Mouse (Mus musculus) thymus, postnatal 4 days (tissue): ENCODE measurements around the gene Rmdn2.

Source experiments
- DNase-seq: peaks from one replicate; pipeline ENCODE4 v3.0.0; 2021

Rmdn2 gene

DNA sequence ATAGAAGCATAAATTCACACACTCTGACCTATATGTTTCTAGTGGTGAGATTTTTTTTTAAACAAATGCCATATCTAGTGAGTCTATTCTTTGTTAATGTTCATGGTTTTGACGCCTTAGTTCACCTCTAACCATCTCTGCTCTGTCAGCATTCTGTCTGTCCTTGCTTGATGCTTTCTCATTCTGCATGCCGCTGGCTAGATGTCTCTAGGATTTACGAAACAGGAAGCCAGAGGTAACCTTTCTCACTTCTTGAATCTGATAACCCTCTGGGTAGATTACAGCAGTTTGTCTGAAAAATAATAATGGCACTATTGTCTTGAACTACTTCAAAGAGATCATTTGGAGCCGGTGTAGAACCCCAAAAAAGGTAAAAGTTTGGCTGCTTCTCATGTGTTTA lies 5.0 kb downstream of the Rmdn2 start:
- DNase-seq, result no peak

DNA sequence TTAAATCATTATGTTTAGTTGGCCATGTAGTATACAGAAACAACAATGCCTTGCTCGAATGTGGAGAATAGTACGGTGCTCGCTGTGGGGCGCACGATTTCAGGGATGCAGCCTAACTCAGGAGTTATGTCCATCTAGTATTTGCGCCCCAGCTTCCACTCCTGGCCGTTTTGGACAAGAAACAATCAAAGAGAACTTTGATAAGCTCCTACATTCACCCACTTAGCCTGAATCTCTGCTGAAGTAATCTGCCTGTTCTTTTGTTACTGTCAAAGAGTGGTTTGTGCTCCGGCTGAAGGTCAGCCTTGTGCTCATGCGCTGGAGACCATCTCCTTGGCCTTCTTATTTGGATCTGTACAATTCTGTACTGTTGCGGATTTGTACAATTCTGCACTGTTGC lies 6.8 kb downstream of the Rmdn2 start:
- no peak for DNase-seq

DNA sequence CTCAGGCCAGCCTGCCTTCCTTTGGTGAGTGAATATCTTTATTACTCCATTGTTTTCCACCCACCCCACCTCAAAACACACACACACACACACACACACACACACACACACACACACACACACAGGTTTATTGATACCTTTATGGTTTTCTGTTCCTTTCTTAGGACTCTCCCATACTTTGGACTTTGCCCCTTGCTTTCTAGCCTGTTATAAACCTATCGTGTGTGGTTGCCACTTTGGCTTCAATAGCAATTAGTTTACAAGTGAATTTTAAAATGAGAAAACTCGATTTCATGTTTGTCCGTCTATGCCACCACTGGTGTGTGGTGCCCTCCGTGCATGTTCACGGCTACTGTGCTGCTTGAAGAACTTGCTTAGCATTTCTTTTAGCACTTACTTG lies 7.3 kb downstream of the Rmdn2 start:
- DNase-seq, result no peak

DNA sequence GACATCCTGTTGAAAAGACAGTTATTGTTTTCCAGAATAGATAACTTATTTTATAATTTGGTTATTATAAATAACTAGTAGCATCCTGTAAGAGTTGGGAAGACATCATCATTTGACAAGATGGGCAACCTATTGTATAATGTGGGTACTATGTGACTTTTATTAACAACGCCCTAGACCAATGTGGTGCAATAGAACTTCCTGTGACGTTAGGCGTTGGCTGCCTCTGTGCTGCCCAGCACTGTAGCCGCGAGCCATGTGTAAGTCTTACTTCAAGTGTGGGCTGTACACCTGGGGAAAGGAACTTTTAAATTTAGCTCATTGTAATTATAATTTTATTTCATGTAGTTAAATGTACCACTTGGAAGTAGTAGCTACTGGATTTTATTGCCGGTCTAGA lies 10.4 kb downstream of the Rmdn2 start:
- DNase-seq, result no peak

DNA sequence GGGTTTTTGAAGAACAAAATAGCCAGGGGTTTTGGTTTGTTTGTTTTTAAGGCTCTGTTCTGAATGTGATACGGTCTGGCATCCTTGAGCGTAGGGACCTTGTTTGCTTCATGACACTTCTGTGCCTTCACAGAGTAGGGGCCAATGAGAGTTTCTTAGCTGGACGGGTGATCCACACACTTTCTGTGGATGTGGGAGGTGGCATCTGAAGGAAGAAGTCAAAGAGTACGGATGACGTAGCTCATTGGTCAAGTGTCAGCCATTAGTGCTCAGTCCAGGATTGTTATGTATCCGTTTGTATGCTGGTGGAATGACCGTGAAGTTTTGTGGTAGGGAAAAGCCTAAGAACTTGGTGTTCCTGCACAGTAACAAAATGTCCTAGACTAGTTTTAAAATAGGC lies 10.9 kb downstream of the Rmdn2 start:
- no peak for DNase-seq

DNA sequence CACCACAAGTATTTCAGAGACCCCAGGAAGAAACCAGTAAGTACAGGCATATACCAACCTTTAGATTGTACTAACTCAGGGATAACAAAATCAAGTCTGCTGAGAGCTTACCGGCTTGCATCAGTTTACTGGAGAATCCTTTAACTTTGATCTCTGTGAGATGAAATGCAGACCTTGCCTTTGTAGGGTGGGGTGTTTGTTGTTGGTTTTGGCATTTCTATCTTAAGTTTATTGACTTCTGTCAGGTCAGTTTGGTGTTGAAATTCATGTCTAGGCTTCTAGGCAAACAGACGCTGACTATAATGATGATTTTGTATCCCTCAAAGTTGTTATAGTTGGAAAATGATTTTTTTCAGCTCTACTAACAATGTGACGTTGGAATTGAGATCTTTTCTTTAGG lies 12.2 kb downstream of the Rmdn2 start:
- no peak for DNase-seq

DNA sequence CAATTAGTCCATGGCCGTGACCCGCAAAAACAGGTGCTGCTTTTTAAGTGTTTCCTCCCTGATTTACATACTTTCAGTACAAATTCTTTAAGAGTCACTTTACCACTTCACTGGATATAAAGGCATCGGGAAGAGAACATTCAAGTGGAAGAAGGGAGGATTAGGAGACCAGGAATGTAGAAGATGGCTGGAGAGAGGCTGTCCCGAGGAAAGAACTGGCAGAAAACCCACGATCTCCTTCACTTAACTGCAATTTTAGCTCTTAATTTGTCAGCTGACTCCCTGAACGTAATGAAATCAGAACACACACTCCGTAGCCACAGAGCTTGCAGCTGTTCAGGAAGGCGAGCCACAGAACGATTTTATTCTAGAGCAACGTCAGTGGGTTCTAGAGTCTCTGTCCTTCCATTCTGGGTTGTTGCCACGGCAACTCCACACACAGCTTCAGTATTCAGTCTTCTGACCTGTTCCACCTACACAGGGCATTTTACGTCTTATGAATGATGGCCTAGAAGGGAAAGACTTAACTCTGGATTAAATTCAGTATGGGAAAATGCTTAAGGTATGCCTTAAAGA lies 14.7 kb downstream of the Rmdn2 start:
- DNase-seq, result no peak

DNA sequence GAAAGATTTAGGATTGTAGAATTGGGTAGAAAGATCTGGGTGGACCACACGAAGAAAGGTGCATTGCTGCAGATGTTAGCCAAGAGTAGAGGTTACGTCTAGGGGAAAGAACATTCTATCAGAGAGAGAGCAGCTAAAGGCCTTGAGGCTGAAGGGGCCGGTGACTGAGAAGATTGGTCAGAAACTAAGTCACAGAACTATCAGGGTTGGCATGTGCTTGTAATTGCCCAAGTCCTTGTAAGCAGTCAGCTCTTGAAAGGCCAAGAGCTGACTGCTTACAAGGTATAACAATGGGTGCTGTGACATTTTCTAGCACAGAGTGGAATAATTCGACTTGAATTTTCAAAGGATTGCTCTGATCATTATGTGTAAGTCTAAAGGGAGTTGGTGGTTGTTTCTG lies 38.2 kb downstream of the Rmdn2 start:
- DNase-seq, result no peak

DNA sequence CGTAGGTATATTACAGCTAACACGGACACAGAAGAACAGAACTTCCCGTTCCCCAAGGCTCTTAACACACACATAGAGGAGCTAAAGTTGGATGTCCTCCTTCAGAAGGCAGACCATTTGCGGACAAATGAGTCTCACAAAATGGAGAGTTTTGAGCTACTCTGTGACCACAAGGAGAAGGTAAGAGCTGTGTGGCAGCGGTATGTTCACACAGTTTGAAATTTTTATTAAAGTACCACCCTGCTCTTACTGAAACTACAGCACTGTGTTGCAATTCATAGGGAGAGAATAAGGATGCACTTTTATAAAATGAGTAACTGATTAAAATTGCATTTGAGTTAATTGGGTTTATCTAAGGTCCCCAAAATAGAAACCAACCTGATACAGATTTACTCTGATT lies 38.6 kb downstream of the Rmdn2 start:
- DNase-seq, result no peak

DNA sequence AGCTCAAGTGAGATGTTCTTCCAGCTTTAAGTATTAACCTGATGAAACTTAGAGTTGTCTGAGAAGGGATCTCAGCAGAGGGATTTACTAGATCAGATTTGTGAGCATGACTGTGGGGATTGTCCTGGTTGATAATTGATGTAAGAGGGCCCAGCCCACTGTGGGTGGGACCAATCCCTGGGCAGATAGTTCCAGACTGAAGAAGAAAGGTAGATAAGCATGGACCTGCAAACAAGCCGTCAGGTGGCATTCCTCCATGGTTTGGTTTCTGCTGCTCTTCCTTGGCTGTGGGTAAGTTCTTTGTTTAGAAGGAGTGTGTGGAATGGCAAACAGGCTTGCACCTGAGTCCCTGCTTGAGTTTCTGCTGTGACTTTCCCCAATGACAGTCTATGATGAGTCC lies 41.5 kb downstream of the Rmdn2 start:
- DNase-seq, result no peak

DNA sequence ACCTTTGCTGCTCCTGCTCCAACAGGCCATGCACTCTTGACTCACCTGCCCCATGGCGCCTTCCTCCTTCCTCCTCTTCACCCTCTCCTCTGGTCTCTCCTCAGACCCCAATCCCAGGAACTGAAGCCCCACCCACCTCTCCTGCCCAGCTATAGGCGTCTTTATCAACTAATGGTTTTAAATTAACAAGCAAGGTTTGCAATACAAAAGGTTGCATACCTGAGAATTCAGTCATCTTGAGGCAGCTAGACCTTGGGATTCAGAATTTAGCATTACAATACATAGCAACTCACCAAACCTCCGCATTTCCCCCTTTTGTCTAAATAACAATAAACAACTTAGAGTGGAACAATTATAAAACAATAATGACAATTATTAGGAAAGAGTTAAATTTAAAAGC lies 42.5 kb downstream of the Rmdn2 start:
- DNase-seq, result no peak

DNA sequence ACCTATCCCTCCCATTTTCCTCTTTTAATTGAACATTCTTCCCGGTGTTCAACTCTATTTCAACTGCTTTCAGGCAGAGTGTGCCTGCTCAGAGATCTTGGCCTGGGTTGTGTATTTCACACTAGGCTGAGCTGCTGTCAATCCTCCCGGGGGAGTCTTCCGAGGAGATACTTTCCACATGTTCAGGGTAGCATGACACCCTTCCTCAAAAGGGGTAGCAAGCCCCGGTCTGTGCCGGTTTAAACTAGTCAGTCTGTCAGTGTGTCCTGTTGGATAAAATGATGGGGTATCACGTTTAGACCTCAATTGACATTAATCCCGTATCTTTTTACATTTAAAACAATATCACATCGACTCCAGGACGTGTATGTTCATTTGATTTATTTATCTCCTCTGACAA lies 46.1 kb downstream of the Rmdn2 start:
- DNase-seq, result no peak

DNA sequence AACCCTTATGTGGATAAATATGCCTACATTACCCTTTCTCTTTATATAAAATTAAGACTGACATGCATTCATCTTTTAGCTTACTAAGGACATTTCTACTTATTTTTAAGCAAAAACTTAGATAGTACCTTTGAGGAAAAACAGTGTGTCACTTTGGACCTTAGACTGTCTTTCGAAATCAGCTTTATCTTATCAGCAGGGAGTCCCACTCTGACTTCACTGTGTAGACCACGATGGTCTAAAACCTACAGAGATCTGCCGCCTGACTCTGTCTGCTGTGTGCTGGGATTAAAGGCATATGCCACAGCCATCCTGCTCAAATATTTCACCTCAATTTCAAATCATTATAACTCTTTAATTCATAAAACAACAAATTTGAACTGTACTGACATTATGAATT lies 46.8 kb downstream of the Rmdn2 start:
- DNase-seq, result no peak

DNA sequence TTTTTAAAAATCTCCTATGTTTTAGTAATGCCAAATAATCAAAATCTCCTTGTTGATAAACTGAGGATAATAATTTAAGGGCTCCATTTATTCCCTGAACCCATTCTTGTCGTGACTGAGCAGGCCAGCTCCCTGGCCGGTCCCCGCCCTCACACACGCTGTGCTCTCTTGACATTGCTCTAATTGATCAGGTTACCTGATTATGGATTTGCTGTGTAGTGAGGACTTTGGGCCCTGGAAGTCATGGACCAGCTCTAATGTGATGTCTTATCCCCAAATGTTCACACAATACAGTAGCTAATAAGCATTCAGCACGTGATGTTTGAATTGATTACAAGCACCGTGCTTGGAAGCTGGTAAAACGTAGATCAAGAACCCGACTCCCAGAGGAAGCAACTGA lies 47.2 kb downstream of the Rmdn2 start:
- DNase-seq, result no peak

DNA sequence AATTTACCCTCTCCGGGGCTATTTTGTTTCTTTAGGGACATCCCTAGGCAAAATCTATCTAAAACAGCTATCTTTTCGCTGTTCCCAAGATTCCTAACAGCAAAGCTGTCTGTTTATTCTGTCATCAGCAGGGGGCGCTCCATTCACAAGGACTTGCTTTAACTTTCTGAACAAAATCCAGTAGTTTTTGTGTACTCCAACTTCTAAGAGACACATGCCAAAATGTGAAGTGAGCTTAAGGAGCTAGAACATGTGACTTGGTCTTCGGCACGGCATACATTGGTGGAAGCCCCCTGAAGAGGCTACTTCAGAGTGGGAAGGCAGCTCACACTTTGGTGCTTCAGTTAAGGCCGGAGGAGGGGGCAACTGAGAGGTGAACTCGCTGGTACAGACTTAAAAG lies 49.7 kb downstream of the Rmdn2 start:
- DNase-seq, result peak; percentile 86

DNA sequence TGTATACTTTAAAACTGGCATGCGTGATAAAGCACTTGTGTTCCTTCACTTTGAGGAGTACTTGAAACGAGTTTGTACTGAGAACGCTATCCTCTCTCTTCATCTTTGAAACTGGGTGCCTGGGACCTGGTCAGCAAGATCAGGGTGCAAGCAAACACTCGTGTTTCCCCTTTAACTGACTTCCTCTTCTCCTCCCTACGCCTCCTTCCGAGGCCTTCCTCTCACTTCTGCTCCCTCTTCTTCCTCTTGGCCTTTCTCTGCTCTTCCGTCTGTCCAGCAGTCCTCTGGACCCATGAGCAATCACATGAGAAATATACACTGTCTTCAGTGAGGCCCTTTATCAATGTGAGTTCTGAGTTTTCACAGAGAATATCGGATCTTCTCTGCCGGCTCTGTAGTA lies 50.2 kb downstream of the Rmdn2 start:
- DNase-seq, result no peak

DNA sequence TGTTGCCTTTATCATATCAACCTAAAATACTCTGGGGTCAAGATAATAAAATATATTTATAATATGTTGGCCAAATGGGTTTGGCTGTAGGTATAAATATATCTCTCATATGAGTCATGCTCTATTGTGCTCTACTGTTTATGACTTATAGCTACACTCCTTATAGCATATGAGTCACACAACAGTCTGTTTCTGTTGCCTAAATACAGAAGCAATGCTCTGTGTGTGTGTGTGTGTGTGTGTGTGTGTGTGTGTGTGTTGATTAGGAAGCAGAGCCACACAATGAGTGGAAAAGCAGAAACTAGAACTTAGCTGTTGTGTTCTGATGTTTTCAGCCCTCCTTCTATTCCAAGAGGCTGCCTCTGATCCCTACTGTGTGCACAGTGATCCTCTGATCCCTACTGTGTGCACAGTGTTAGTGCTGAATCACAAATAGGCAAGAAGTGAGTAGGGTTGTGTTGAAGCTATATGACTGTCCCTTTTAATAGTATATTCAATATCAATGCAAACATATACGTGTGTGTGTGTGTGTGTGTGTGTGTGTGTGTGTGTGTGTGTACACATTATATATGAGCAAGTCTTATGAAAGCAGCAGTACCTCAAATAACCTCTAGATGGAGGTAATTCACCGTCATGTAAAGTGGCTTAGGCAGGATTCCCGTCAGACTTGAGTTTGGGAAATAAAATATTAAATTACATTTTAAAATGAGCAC lies 51.9 kb downstream of the Rmdn2 start:
- DNase-seq, result no peak

DNA sequence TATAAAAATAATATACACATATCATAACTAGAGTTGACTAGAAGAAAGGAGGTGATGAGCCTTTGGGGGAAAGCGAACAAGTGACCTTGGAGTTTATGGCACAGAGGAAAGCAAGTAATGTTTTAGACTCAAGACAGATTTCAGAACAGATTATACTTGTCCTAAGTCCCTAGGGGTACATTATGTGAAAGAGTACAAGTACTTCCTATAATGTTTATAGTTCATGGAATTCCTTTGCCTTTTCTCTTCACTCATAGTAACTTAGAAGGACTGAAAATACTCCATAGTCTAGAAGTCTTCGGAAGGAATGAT lies 52.4 kb downstream of the Rmdn2 start:
- no peak for DNase-seq

DNA sequence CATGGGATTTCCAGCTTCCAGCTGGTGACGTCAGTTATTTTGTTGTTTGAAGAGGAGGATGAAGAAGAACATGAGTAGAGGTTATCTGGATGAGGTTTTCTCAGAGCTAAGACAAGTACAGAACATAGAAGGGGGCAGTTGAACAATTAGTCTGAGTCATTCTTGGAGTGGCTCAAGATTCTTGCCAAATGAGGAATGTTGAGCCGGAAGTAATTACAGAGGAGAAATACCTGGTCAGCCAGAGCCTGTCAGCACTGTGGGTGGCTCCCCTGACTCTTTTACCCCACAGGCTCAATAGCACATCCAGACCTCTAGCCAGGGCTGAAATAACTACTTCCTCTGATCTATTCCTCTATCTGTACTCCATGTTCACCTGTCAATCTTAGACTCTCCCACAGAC lies 59.2 kb downstream of the Rmdn2 start:
- DNase-seq, result no peak

DNA sequence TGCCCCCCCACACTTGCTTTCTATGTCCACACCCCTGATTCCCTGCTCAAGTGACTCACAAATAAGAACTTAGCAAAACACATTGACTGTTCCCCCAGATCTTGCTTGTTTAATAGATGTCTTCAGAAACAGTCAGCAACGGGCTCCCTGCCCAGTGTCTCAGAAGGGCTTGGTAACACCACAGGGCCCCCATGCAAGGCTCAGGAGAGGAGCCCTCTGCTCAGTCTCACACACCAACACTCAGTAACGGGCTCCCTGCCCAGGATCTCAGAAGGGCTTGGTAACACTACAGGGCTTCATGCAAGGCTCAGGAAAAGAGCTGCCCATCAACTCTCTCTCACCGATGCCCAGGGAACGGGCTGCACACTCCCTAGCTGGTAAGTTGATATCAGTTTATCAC lies 83.4 kb downstream of the Rmdn2 start:
- DNase-seq, result no peak

DNA sequence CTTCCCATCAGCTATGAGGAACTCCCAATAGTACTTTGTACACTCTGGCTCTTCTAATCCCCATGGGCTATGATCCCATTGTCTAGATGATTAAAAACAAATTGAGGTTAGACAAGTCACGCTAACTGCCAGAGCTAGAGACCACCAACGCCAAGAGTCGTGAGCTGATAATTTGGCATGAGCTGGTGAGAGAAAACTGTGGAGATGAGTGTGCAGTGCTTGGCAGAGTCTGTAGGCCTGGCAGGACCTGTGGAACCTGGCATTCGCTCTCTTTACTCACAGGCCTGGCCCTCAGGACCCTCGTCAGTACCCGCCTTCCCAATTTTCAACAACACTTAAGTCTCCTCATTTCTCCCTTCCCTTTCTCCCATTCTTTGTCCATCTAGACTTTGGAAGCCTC lies 83.9 kb downstream of the Rmdn2 start:
- DNase-seq, result no peak

DNA sequence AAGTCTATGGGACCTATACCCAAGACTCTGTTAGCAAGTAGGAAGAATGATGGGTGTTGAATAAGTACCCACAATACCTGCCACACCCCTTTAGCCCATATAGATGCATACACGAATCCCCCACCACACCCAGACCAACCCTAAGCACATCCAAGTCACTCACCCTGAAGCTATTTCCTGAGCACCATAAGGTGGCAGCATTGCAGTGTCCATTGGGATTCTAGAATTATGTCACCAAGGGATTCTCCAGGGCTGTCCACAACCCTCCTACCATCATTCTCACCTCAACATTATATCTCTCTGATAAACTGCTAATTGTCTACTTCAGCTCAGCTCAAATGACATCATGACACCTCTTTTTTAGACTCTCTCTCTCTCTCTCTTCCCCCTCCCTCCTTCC lies 87.5 kb downstream of the Rmdn2 start:
- DNase-seq, result no peak

DNA sequence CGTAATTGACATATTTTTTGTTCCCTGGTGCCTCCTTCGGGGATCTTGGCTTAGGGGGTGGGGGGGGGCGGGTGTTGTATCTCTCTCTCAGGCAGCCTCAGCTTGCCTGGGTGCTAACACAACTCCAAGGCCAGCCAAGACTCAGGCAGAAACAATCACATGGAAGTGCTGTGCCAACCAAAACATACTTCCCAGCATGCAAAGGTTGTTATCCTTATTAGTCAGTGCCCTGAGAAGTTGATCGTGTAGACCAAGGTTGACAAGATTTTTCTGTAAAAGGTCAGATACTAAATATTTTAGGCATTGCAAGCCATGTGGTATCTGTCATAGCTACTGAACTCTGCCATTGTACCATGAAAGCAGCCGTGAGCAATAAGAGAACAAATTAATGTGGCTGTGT lies 89.2 kb downstream of the Rmdn2 start:
- no peak for DNase-seq

DNA sequence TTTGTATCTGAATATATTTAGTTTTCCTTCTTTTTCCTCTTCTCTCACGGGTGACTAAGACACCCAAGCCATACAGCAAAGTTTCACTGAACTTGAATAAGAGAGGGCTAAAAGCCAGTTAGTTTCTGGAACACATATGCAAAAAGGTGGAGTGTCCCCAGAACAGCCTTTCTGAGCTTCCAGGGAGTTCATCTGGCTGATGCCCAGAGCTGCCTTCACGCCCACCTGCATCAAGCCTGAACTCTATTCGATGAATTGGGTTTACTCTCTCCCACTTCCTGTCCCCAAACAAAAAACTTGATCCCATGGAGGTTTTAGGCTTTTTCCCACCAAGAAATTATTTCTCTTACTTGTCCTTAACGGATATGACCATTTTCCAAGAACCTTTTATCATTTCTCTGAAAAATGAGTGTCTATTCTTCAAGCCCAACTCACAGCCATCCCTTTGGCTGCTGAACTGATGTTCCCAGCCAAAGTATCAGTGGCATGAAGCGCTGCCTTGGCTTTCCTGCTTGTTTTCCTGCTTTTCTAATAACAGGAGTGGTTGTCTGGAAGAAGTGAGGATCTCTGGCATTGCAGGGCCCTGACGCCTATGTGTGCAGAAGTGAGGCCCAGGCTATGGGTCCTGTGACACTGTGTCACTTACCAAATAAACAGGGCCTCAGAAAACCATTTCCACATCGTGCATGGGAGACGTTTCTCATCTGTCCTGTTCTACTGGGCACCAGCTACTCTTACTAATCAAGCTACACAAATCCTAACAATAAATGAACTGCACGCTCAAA lies 94.2 kb downstream of the Rmdn2 start:
- no peak for DNase-seq

DNA sequence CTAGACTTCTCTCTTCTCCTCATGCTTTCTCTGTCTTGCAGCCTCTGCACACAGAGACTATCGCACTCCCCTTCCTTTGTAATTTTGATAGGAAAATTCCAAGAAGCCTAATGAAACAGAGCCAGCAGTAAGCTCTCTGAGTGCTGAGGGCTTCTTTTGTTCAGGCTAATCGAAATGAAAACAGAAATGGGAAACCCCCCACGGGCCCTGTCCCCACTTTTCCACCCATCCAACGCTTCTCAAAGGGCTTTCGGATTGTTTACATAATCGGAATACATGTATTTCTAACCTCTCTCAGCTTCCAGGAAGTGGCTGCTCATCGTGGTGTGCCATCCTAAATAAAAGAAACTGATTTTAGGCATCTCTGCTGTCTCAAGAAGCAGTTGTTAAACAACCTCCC lies 96.5 kb downstream of the Rmdn2 start:
- DNase-seq, result no peak
